Mouse (Mus musculus) heart, embryonic 11.5 days (tissue): Measurements from ENCODE around the gene Tusc2. TPM values are rescaled to one million over a fixed set of nuclear protein-coding genes. Genes with fewer than 3 reads are reported as not detected.

ENCODE experiments used
- ATAC-seq: fragments of 200-750 bp; cut with Nextera tagmentation; replicated peaks from 2 replicates; pipeline ENCODE4 v1.8.0; 2017; ENCODE audit warnings: moderate library complexity; ENCODE audit not compliant: insufficient number of reproducible peaks, low FRiP score, low TSS enrichment
- H3K27ac ChIP-seq: fragments of 300-500 bp; sonication (generic); 2 replicates; pipeline ENCODE4 v1.5.1; 2014; ENCODE audit warnings: mild to moderate bottlenecking, low read depth, low read length
- H3K27me3 ChIP-seq: fragments of 300-500 bp; sonication (generic); 2 replicates; pipeline ENCODE4 v1.6.1; 2014; ENCODE audit warnings: mild to moderate bottlenecking, low read length, mixed read lengths; ENCODE audit not compliant: control insufficient read depth, insufficient read depth
- H3K36me3 ChIP-seq: fragments of 300-500 bp; sonication (generic); 2 replicates; pipeline ENCODE4 v1.6.1; 2014; ENCODE audit warnings: mild to moderate bottlenecking, low read length, moderate library complexity, mixed read lengths; ENCODE audit not compliant: control insufficient read depth, insufficient read depth
- H3K4me1 ChIP-seq: fragments of 300-500 bp; sonication (generic); 2 replicates; pipeline ENCODE4 v1.6.1; 2014; ENCODE audit warnings: low read length; ENCODE audit not compliant: control insufficient read depth, insufficient read depth
- H3K4me2 ChIP-seq: fragments of 300-500 bp; sonication (generic); 2 replicates; pipeline ENCODE4 v1.6.1; 2014; ENCODE audit warnings: mild to moderate bottlenecking, moderate library complexity
- H3K4me3 ChIP-seq: fragments of 300-500 bp; sonication (generic); 2 replicates; pipeline ENCODE4 v1.5.1; 2014; ENCODE audit warnings: low read depth, low read length
- H3K9ac ChIP-seq: fragments of 300-500 bp; sonication (generic); 2 replicates; pipeline ENCODE4 v1.6.1; 2014; ENCODE audit warnings: mild to moderate bottlenecking, low read depth, low read length, moderate library complexity
- H3K9me3 ChIP-seq: fragments of 300-500 bp; sonication (generic); replicated peaks from 2 replicates; pipeline ENCODE4 v1.6.1; 2016; ENCODE audit warnings: low read length; ENCODE audit not compliant: control insufficient read depth
- WGBS: fragments of 180-500 bp; shearing (Covaris S2); extraction: QIAGEN DNeasy Blood & Tissue Kit; methylation state at CpG from one replicate; pipeline ENCODE4 v1.1.7; 2014; ENCODE audit not compliant: insufficient replicate concordance; 5-methylcytosine and 5-hydroxymethylcytosine counted together
- polyA plus RNA-seq: library from polyadenylated mRNA; unstranded; fragments of >200 nt; fragmentation: Nextera tagmentation; extraction: Ambion mirVana; gene quantifications from 2 replicates; pipeline ENCODE4 v1.2.1, GENCODE M21; 2014

The Tusc2 gene
- polyA plus RNA-seq, 1 experiment from 2014 or later = 63.3 TPM

DNA sequence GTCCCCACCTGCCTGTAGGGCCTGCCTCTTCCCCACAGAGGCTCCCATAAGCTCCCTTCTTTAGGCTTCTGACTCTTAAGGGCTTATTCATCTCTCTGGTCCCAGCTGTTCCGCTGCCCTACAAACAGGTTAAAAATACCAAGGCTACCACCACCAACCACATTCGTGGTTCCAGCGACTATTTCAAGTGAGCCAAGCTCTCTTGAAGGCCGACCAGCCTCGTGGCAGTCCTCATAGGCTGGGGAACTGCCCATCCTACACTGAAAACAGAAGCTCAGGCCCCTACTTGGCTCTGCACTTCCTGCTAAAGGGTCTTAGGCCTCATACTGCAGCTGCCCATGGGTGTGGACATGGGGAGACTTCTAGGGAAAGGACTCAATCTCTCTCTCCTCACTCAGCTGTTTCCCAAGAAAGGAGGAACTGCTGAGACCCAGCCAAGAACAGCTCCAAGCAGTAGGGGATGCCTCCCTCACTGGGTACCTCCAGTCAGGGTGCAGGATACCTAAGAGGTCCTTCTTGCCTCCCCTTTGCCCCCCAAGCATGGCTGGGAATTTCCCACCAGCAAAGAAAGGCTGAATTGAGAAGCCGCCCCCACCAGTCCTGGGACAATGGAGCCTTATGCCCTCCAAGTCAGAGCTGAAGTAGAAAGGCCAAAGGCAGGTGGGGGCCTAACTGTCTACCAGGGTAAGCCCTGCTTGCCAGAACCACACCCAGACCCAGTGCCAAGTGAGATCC is 48.6 kb downstream of the Tusc2 start:
- Histone ChIP-seq H3K4me3 (no peak overlapping the region), H3K9me3 (no peaks in the 10 kb centered on the region), H3K9ac (peak overlapping the region; percentile 75), H3K4me2 (peak overlapping the region; percentile 77), H3K36me3 (peaks cover 20% of the 10 kb centered on the region), H3K27ac (peak overlapping the region; percentile 93), H3K27me3 (0 out of 2 replicates have a peak, but pooled peaks cover 2% of the 10 kb centered on the region), H3K4me1 (peaks cover 51% of the 10 kb centered on the region)
- ATAC-seq = no peak
- 62% methylated on average over 6 of the region's 6 CpGs for WGBS

DNA sequence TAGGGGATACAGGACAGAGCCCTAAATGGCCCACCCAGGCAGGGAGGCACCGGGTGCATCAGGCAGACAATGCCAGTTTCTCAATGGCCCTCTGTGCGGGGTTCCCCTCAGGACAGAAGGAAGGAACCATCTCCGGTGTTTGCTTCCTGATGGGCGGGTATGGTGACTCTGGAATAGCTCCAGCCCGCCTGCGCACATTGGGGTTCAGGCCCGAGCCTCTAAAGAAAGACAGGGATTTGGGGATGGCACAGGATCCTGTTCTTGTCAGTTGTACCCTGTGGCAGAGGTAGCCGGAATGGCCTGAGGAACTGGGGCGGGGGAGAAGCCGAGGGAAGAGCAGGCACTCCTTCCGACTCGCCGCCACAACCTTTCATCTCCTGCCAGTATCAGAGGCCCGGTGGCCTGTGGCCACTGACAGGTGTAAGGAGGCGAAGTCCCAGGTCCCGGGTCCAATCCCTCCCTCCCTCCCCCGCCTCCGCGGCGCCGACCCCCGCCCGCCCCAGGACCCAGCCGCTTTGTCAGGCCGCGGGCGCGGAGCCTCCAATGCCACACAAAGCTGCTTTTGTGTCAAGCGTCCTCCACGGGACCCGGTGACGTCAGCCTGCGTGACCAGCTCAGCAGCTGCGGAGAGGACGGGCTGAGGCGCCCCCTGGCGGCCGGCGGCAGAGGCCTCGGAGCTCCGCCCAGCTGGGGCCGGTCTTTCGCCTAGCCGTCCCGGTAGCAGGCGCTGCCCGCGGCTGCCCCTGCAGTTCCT is 49.3 kb downstream of the Tusc2 start:
- Histone ChIP-seq H3K9ac (peak overlapping the region; percentile 75), H3K27ac (peak overlapping the region; percentile 93), H3K4me1 (peaks cover 43% of the 10 kb centered on the region), H3K4me2 (peak overlapping the region; percentile 77), H3K4me3 (peak overlapping the region; percentile 41), H3K9me3 (no peaks in the 10 kb centered on the region), H3K36me3 (peaks cover 20% of the 10 kb centered on the region), H3K27me3 (0 out of 2 replicates have a peak, but pooled peaks cover 2% of the 10 kb centered on the region)
- 9% methylated on average over 41 of the region's 48 CpGs for WGBS
- ATAC-seq = peak; percentile 88

DNA sequence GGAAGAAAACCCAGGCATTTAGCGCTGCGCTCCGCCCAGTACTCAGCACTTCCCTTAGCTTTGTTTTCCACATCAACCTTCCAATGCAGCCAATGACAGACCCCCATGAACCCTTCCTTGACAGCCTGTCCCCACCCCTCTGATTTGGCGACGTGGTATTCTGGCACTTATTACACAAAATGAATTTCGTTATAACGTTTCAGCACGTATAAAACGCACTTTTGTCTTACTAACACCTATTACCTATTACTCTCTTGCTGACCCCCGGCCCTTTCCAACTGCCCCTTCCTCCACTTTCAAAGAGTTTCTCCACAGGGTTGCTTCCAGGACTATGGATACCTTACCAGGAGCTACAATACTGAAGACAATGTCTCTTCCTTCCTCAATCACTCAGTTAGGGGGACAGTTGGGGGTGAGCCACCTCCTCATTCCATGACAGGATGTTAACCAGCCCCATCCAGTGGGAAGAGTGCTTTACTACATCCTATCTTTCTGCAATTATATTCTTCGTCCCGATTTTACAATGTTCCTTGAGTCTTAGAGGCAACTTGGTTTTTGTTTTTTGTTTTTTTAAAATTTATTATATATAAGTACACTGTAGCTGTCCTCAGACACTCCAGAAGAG is 50.0 kb downstream of the Tusc2 start:
- H3K4me2 ChIP-seq = peak overlapping the region; percentile 77
- H3K4me1 ChIP-seq = peaks cover 41% of the 10 kb centered on the region
- peak overlapping the region; percentile 75; the same call in 1 of the 2 replicates for H3K9ac ChIP-seq
- 12% methylated on average over 12 of the region's 12 CpGs for WGBS
- H3K27me3 ChIP-seq = 0 out of 2 replicates have a peak, but pooled peaks cover 2% of the 10 kb centered on the region
- H3K27ac ChIP-seq = peak overlapping the region; percentile 64
- no peak for ATAC-seq
- no peaks in the 10 kb centered on the region for H3K9me3 ChIP-seq
- peaks cover 24% of the 10 kb centered on the region for H3K36me3 ChIP-seq
- H3K4me3 ChIP-seq = peak overlapping the region; percentile 41

DNA sequence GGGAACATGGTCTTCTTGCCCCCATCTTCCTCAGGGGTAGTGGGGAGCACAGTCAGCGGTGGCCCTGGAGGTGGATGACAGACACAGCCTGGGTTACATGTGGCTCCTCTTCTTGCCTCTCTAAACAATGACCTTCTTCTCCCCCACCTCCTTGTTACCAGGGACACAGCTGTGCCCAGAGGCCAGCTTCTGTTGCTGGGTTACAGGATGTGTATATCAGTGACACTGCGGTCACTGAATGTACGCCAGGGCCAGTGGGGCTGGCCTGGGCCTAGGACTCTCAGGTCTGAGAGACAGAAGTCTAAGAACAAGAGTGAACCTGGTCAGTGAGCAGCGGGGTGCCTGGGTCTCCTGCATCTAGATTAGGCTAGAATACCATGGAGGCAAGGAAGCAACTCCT is 52.0 kb downstream of the Tusc2 start:
- ATAC-seq = no peak
- Histone ChIP-seq H3K36me3 (peaks cover 24% of the 10 kb centered on the region), H3K4me1 (peaks cover 45% of the 10 kb centered on the region), H3K4me3 (no peak overlapping the region), H3K4me2 (no peak overlapping the region), H3K27me3 (no peaks in the 10 kb centered on the region), H3K27ac (0 out of 2 replicates have a peak overlapping the region, but pooled peaks have one; percentile 7), H3K9me3 (no peaks in the 10 kb centered on the region), H3K9ac (no peak overlapping the region)
- 80% methylated on average over 4 of the region's 4 CpGs for WGBS

Other genes with a start within 250 kb of the Tusc2 start
- gene Hemk1, start 224.9 kb upstream of the Tusc2 start, polyA plus RNA-seq = 10.6 and 12.1 TPM in 2 replicates
- 0.66 and 0.92 TPM in 2 replicates for gene 6430571L13Rik, start 222.7 kb upstream of the Tusc2 start, polyA plus RNA-seq
- 5.9 and 7.1 TPM in 2 replicates for gene Cacna2d2, start 163.6 kb upstream of the Tusc2 start, polyA plus RNA-seq
- 37.0 and 40.6 TPM in 2 replicates for gene Tmem115, start 29.3 kb upstream of the Tusc2 start, polyA plus RNA-seq
- gene Cyb561d2, start 21.1 kb upstream of the Tusc2 start, polyA plus RNA-seq = 16.6 and 21.9 TPM in 2 replicates
- gene Nprl2, start 21.0 kb upstream of the Tusc2 start, polyA plus RNA-seq = 26.8 TPM in 2 replicates
- not detected in 2 replicates for gene Zmynd10, start 16.0 kb upstream of the Tusc2 start, polyA plus RNA-seq
- 38.9 and 45.7 TPM in 2 replicates for gene Rassf1, start 11.7 kb upstream of the Tusc2 start, polyA plus RNA-seq
- 105 and 117 TPM in 2 replicates for gene Hyal2, start 4.7 kb downstream of the Tusc2 start, polyA plus RNA-seq
- gene Hyal1, start 13.7 kb downstream of the Tusc2 start, polyA plus RNA-seq = 3.4 and 3.5 TPM in 2 replicates
- gene Naa80, start 15.6 kb downstream of the Tusc2 start, polyA plus RNA-seq = 12.2 and 15.2 TPM in 2 replicates
- 0.14 and 0.33 TPM in 2 replicates for gene Hyal3, start 17.6 kb downstream of the Tusc2 start, polyA plus RNA-seq
- gene Ifrd2, start 24.4 kb downstream of the Tusc2 start, polyA plus RNA-seq = 57.5 and 59.1 TPM in 2 replicates
- 5.1 and 5.3 TPM in 2 replicates for gene Sema3b, start 46.0 kb downstream of the Tusc2 start, polyA plus RNA-seq
- 308 and 316 TPM in 2 replicates for gene Gnai2, start 72.1 kb downstream of the Tusc2 start, polyA plus RNA-seq
- gene Slc38a3, start 106.3 kb downstream of the Tusc2 start, polyA plus RNA-seq = 2.8 and 3.3 TPM in 2 replicates
- gene Gnat1, start 116.5 kb downstream of the Tusc2 start, polyA plus RNA-seq = 0.42 and 1.2 TPM in 2 replicates
- gene Sema3f, start 147.2 kb downstream of the Tusc2 start, polyA plus RNA-seq = 4.6 and 5.8 TPM in 2 replicates
- gene Rbm5, start 207.7 kb downstream of the Tusc2 start, polyA plus RNA-seq = 113 and 135 TPM in 2 replicates